8 mouse cellular contexts compared by ENCODE assay signal in genomic region chr9:50659392-50660217, GRCm38 (mm10). TPM values are rescaled to one million over a fixed set of nuclear protein-coding genes. Genes with fewer than 3 reads are reported as not detected.
DNase-seq lines count a peak whose midpoint lies in the region; ATAC-seq and TF ChIP-seq lines count a peak whose summit lies in the region.

Gene Dlat (minus strand): TSS chr9:50659780.

- peaks cover 2% of the 10 kb centered on the region in 2 experiments; a peak in 1 of 4 replicates for H3K4me1 ChIP-seq in ES-E14 (ENCODE audit: control insufficient read depth in 2 of 2, insufficient read depth in 2 of 2, low read length in 2 of 2, poor library complexity in 1 of 2)
- H3K4me1 ChIP-seq in forebrain, embryonic 16.5 days (replicated peaks; ENCODE audit: control insufficient read depth, insufficient read depth, low read length): peaks cover 17% of the 10 kb centered on the region
- H3K4me1 ChIP-seq in lung, embryonic 14.5 days (ENCODE audit: insufficient read depth): peaks cover 5% of the 10 kb centered on the region; the same call in 1 of the 2 replicates
- peaks cover 5% of the 10 kb centered on the region; the same call in 1 of the 2 replicates for H3K4me1 ChIP-seq in olfactory bulb, adult 2 months (ENCODE audit: control insufficient read depth, insufficient read depth, low read length)
- H3K4me1 ChIP-seq in thymus, adult 2 months (replicated peaks; ENCODE audit: control insufficient read depth, insufficient read depth, low read length): peaks cover 4% of the 10 kb centered on the region

- DNase-seq in ES-E14 (ENCODE audit: low read depth, low spot score): peak; percentile 70
- peak; percentile 93 for DNase-seq in cerebellum, adult 11-12 months
- peak; percentile 85 to 91 for DNase-seq in heart, postnatal 36 days
- peak; percentile 87 to 88 for DNase-seq in layer of hippocampus, adult 2 months (ENCODE audit: low spot score in 2 of 2)
- peak; percentile 93 for DNase-seq in lung, embryonic 14.5 days
- DNase-seq in thymus, adult 2 months: peak; percentile 86

- H3K27me3 ChIP-seq in forebrain, embryonic 16.5 days (replicated peaks; ENCODE audit: control insufficient read depth, insufficient read depth, low read length): no peaks in the 10 kb centered on the region
- H3K27me3 ChIP-seq in lung, embryonic 14.5 days (ENCODE audit: insufficient read depth, low read length): no peaks in the 10 kb centered on the region
- no peaks in the 10 kb centered on the region for H3K27me3 ChIP-seq in thymus, adult 2 months (ENCODE audit: control insufficient read depth, insufficient read depth, low read length)

- no peaks in the 10 kb centered on the region for H3K9me3 ChIP-seq in ES-E14 (ENCODE audit: control insufficient read depth, insufficient read depth, low read depth, low read length)
- no peaks in the 10 kb centered on the region for H3K9me3 ChIP-seq in forebrain, embryonic 16.5 days (ENCODE audit: control insufficient read depth, low read length)
- no peaks in the 10 kb centered on the region for H3K9me3 ChIP-seq in lung, embryonic 14.5 days (ENCODE audit: low read depth, low read length)

- in situ Hi-C loops in ES-E14 (cut with MboI; ENCODE audit: low sequenced_read_pairs in 2 of 2, unreplicated experiment in 2 of 2): no loop called here

- H3K36me3 ChIP-seq in ES-E14 (ENCODE audit: control insufficient read depth, insufficient read depth, low read length, poor library complexity, severe bottlenecking): peaks cover 2% of the 10 kb centered on the region; the same call in 1 of the 2 replicates
- H3K36me3 ChIP-seq in forebrain, embryonic 16.5 days (ENCODE audit: control insufficient read depth, insufficient read depth): peaks cover 3% of the 10 kb centered on the region
- peaks cover 15% of the 10 kb centered on the region; the same call in 1 of the 2 replicates for H3K36me3 ChIP-seq in lung, embryonic 14.5 days (ENCODE audit: insufficient read depth)
- H3K36me3 ChIP-seq in thymus, adult 2 months (ENCODE audit: control insufficient read depth, insufficient read depth, low read length): no peaks in the 10 kb centered on the region

- H3K27ac ChIP-seq in ES-E14 (ENCODE audit: insufficient read depth, low read depth, low read length, poor library complexity, severe bottlenecking): peak within 1 kb of the TSS; percentile 18; the same call in 1 of the 2 replicates
- peak within 1 kb of the TSS; percentile 83 for H3K27ac ChIP-seq in forebrain, embryonic 16.5 days (ENCODE audit: low read length)
- peak within 1 kb of the TSS; percentile 95 for H3K27ac ChIP-seq in layer of hippocampus, adult 2 months
- H3K27ac ChIP-seq in lung, embryonic 14.5 days (ENCODE audit: low read depth): peak within 1 kb of the TSS; percentile 80
- H3K27ac ChIP-seq in olfactory bulb, adult 2 months (ENCODE audit: insufficient read depth, low read depth, low read length): peak within 1 kb of the TSS; percentile 78
- H3K27ac ChIP-seq in thymus, adult 2 months (ENCODE audit: control insufficient read depth, insufficient read depth, low read length): no peak within 1 kb of the TSS

- TF ChIP-seq POLR2A in olfactory bulb, adult 2 months (IDR thresholded peaks at IDR 0.05; ENCODE audit: insufficient read depth, low read depth, low read length): peak; percentile 88
- TF ChIP-seq POLR2A in thymus, adult 2 months (IDR thresholded peaks at IDR 0.05; ENCODE audit: control insufficient read depth, extremely low read depth, insufficient read depth, low read length, poor library complexity): peak; percentile 81

- H3K4me2 ChIP-seq in forebrain, embryonic 16.5 days (ENCODE audit: low read length): peak within 1 kb of the TSS; percentile 87
- H3K4me2 ChIP-seq in lung, embryonic 14.5 days: peak within 1 kb of the TSS; percentile 80

- no peak for TF ChIP-seq CTCF in layer of hippocampus, adult 2 months (conservative IDR thresholded peaks at IDR 0.05)
- TF ChIP-seq CTCF in lung, embryonic 14.5 days (IDR thresholded peaks at IDR 0.05; ENCODE audit: low read depth): no peak
- TF ChIP-seq CTCF in olfactory bulb, adult 2 months (IDR thresholded peaks at IDR 0.05; ENCODE audit: insufficient read depth, low read depth, low read length): no peak
- no peak; the same call in 1 of the 2 replicates for TF ChIP-seq CTCF in thymus, adult 2 months (IDR thresholded peaks at IDR 0.05; ENCODE audit: borderline replicate concordance, control insufficient read depth, extremely low read depth, insufficient read depth, low read length, poor library complexity)

- WGBS in forebrain, embryonic 16.5 days: under 1% methylated on average over 62 of the region's 63 CpGs
- under 1% methylated on average over 63 of the region's 63 CpGs for WGBS in lung, embryonic 14.5 days
- WGBS in olfactory bulb, adult 2 months: under 1% methylated on average over 63 of the region's 63 CpGs
- WGBS in thymus, adult 2 months: under 1% methylated on average over 63 of the region's 63 CpGs

- H3K4me3 ChIP-seq in ES-E14 (ENCODE audit: insufficient read depth in 1 of 2, low read depth in 1 of 2, low read length in 2 of 2, poor library complexity in 1 of 2, severe bottlenecking in 1 of 2): peak within 1 kb of the TSS; percentile 83 to 100
- H3K4me3 ChIP-seq in forebrain, embryonic 16.5 days (replicated peaks; ENCODE audit: low read length): peak within 1 kb of the TSS; percentile 94
- H3K4me3 ChIP-seq in layer of hippocampus, adult 2 months: peak within 1 kb of the TSS; percentile 99
- H3K4me3 ChIP-seq in lung, embryonic 14.5 days (ENCODE audit: low read depth, low read length): peak within 1 kb of the TSS; percentile 87
- peak within 1 kb of the TSS; percentile 74 for H3K4me3 ChIP-seq in olfactory bulb, adult 2 months (ENCODE audit: insufficient read depth, low read depth, low read length)
- H3K4me3 ChIP-seq in thymus, adult 2 months (ENCODE audit: control insufficient read depth, insufficient read depth, low read length): peak within 1 kb of the TSS; percentile 97

- peak; percentile 94 for ATAC-seq in forebrain, embryonic 16.5 days
- peak; percentile 93 for ATAC-seq in lung, embryonic 14.5 days (ENCODE audit: insufficient read depth)

- peak within 1 kb of the TSS; percentile 89 for H3K9ac ChIP-seq in ES-E14 (ENCODE audit: insufficient read depth, low read depth, low read length, poor library complexity, severe bottlenecking)
- peak within 1 kb of the TSS; percentile 89 for H3K9ac ChIP-seq in forebrain, embryonic 16.5 days (replicated peaks; ENCODE audit: low read depth, low read length)
- peak within 1 kb of the TSS; percentile 89 for H3K9ac ChIP-seq in lung, embryonic 14.5 days

- intact Hi-C loops in heart, postnatal 36 days (cut with DNase I): loop anchor here (2.0 to 10.0 kb wide), 4 partner anchors 43 to 215 kb away; partner anchors contain the start of genes Fdxacb1, Nkapd1, Pih1d2 and Sdhd

TF ChIP-seq in ES-E14, 5 proteins besides CTCF, POLR2A, EP300 and RAD21:
- TF ChIP-seq ZC3H11A (IDR thresholded peaks at IDR 0.05; ENCODE audit: borderline replicate concordance, low read depth, low read length): no peak

RNA-seq across cellular contexts. Expression of gene Dlat, which starts in this region (rescaled TPM):
- 43.4 and 46.3 TPM in 2 replicates for total RNA-seq in ES-E14 (2012; rRNA removed)
- 43.4 and 44.3 TPM in 2 replicates for polyA plus RNA-seq in forebrain, embryonic 16.5 days (2015; fragmentation: Nextera tagmentation; extraction: Ambion mirVana)
- total RNA-seq in heart, postnatal 36 days (2021): 100 to 1,000 TPM; 399 to 460 TPM
- 100 to 1,000 TPM; 131 to 136 TPM for total RNA-seq in layer of hippocampus, adult 2 months (2021)
- 53.7 and 55.3 TPM in 2 replicates for polyA plus RNA-seq in lung, embryonic 14.5 days (2014; fragmentation: Nextera tagmentation; extraction: Ambion mirVana)
- polyA plus RNA-seq in olfactory bulb, adult 2 months (2012; ENCODE audit: insufficient read depth, insufficient read length, low replicate concordance, missing spikeins): not detected in 2 replicates
- polyA plus RNA-seq in thymus, adult 2 months (2012; rRNA removed): 23.8 and 24.5 TPM in 2 replicates
